Mouse (Mus musculus) myocyte (in vitro differentiated cells): ENCODE results near the gene Zbtb5.
"Not testable (repeated sequence)": the region's sequence is repeated elsewhere in the genome, so short reads cannot be mapped to it uniquely, and the experiment has no call there.

ENCODE experiments used
- E2F4 ChIP-seq: IDR thresholded peaks from one replicate; pipeline ENCODE4 v1.6.1; 2011; ENCODE audit warnings: mild to moderate bottlenecking, control low read depth, moderate library complexity; ENCODE audit not compliant: insufficient read depth
- MAX ChIP-seq: IDR thresholded peaks from one replicate; pipeline ENCODE4 v1.6.1; 2011; ENCODE audit warnings: low read depth, mild to moderate bottlenecking, control low read depth
- MYOD1 ChIP-seq, 3 experiments: IDR thresholded peaks; one replicate each; pipeline ENCODE4 v1.6.1; 2011; ENCODE audit warnings: control low read depth in 2 of 3, low read depth in 2 of 3, mild to moderate bottlenecking in 2 of 3, moderate library complexity in 1 of 3; ENCODE audit not compliant: insufficient read length in 2 of 3, control insufficient read depth in 1 of 3
- MYOG ChIP-seq, 3 experiments: IDR thresholded peaks; one replicate each; pipeline ENCODE4 v1.6.1; 2011; ENCODE audit warnings: control low read depth in 2 of 3, low read depth in 2 of 3, mild to moderate bottlenecking in 2 of 3; ENCODE audit not compliant: insufficient read length in 2 of 3, control insufficient read depth in 1 of 3, insufficient read depth in 1 of 3
- POLR2A ChIP-seq: IDR thresholded peaks from one replicate; pipeline ENCODE4 v1.6.1; 2011; ENCODE audit warnings: low read depth, mild to moderate bottlenecking, control low read depth, moderate library complexity; ENCODE audit not compliant: insufficient read length
- POLR2AphosphoS2 ChIP-seq: IDR thresholded peaks from one replicate; pipeline ENCODE4 v1.6.1; 2011; ENCODE audit warnings: low read depth, control low read depth; ENCODE audit not compliant: insufficient read length
- REST ChIP-seq: IDR thresholded peaks from one replicate; pipeline ENCODE4 v1.6.1; 2011; ENCODE audit warnings: mild to moderate bottlenecking, control low read depth, moderate library complexity; ENCODE audit not compliant: insufficient read depth, insufficient read length
- TCF12 ChIP-seq: IDR thresholded peaks from one replicate; pipeline ENCODE4 v1.6.1; 2011; ENCODE audit warnings: mild to moderate bottlenecking, control low read depth; ENCODE audit not compliant: poor library complexity, insufficient read depth, severe bottlenecking
- USF1 ChIP-seq: IDR thresholded peaks from one replicate; pipeline ENCODE4 v1.6.1; 2011; ENCODE audit warnings: low read depth, mild to moderate bottlenecking, control low read depth, moderate library complexity

- not testable (repeated sequence) for TF ChIP-seq USF1; POLR2AphosphoS2; REST; E2F4; POLR2A; TCF12; MYOG (IDR thresholded peaks at IDR 0.05; ENCODE audit: control insufficient read depth in 1 of 3, insufficient read depth in 1 of 3, insufficient read length in 2 of 3, low read depth in 2 of 3); MAX; MYOD1 (IDR thresholded peaks at IDR 0.05; ENCODE audit: control insufficient read depth in 1 of 3, insufficient read length in 2 of 3, low read depth in 2 of 3)
Measured at GRCm38 (mm10) chr4:45039546-45039945, 27.3 kb upstream of the Zbtb5 start.
